Mouse (Mus musculus): Measurements from ENCODE around the gene Tns1. TPM values are rescaled to one million over a fixed set of nuclear protein-coding genes. Genes with fewer than 3 reads are reported as not detected.

Gene Tns1
- polyA plus RNA-seq, 1 experiment from 2014 or later, result 16.5 TPM

GRCm38 (mm10) chr1:74098004-74099000 is 25.9 kb downstream of the Tns1 start:
- Histone ChIP-seq H3K4me3 (peak overlapping the region; percentile 42), H3K27ac (peak overlapping the region; percentile 39; the same call in 1 of the 2 replicates), H3K9me3 (no peaks in the 10 kb centered on the region), H3K9ac (peak overlapping the region; percentile 62), H3K36me3 (no peaks in the 10 kb centered on the region), H3K4me2 (replicated peaks) (peak overlapping the region; percentile 75), H3K27me3 (replicated peaks) (peaks cover 21% of the 10 kb centered on the region), H3K4me1 (peaks cover 51% of the 10 kb centered on the region)
- under 1% methylated on average over 56 of the region's 58 CpGs for WGBS
- peak; percentile 64 for ATAC-seq (ENCODE audit: low FRiP score, low read depth)

GRCm38 (mm10) chr1:74095728-74096127 is 28.5 kb downstream of the Tns1 start:
- Histone ChIP-seq H3K9ac (no peak overlapping the region), H3K4me3 (no peak overlapping the region), H3K4me1 (peaks cover 52% of the 10 kb centered on the region), H3K27ac (no peak overlapping the region), H3K9me3 (no peaks in the 10 kb centered on the region), H3K36me3 (no peaks in the 10 kb centered on the region), H3K27me3 (replicated peaks) (peaks cover 21% of the 10 kb centered on the region), H3K4me2 (replicated peaks) (no peak overlapping the region)
- ATAC-seq (ENCODE audit: low FRiP score, low read depth), result no peak
- 56% methylated on average over 3 of the region's 3 CpGs for WGBS

GRCm38 (mm10) chr1:74095296-74095695 is 29.0 kb downstream of the Tns1 start:
- Histone ChIP-seq H3K9ac (no peak overlapping the region), H3K27ac (no peak overlapping the region), H3K36me3 (no peaks in the 10 kb centered on the region), H3K4me2 (replicated peaks) (no peak overlapping the region), H3K4me3 (no peak overlapping the region), H3K27me3 (replicated peaks) (peaks cover 21% of the 10 kb centered on the region), H3K9me3 (no peaks in the 10 kb centered on the region), H3K4me1 (peaks cover 53% of the 10 kb centered on the region)
- 61% methylated on average over 6 of the region's 6 CpGs for whole genome bisulfite sequencing
- ATAC-seq (ENCODE audit: low FRiP score, low read depth), result no peak

GRCm38 (mm10) chr1:74094497-74095270 is 29.6 kb downstream of the Tns1 start:
- no peak overlapping the region for H3K4me3 ChIP-seq
- no peak overlapping the region for H3K27ac ChIP-seq
- WGBS, result 56% methylated on average over 7 of the region's 7 CpGs
- no peak overlapping the region for H3K4me2 ChIP-seq (replicated peaks)
- H3K27me3 ChIP-seq (replicated peaks), result peaks cover 16% of the 10 kb centered on the region
- H3K4me1 ChIP-seq, result peaks cover 55% of the 10 kb centered on the region
- H3K9ac ChIP-seq, result no peak overlapping the region
- H3K36me3 ChIP-seq, result no peaks in the 10 kb centered on the region
- ATAC-seq (ENCODE audit: low FRiP score, low read depth), result no peak
- no peaks in the 10 kb centered on the region for H3K9me3 ChIP-seq

GRCm38 (mm10) chr1:74093447-74093846 is 30.8 kb downstream of the Tns1 start:
- 83% methylated on average over 5 of the region's 5 CpGs for WGBS
- no peaks in the 10 kb centered on the region for H3K9me3 ChIP-seq
- H3K4me3 ChIP-seq, result no peak overlapping the region
- H3K27me3 ChIP-seq (replicated peaks), result peaks cover 8% of the 10 kb centered on the region; the same call in 1 of the 2 replicates
- H3K27ac ChIP-seq, result no peak overlapping the region
- ATAC-seq (ENCODE audit: low FRiP score, low read depth), result no peak
- H3K9ac ChIP-seq, result no peak overlapping the region
- peaks cover 48% of the 10 kb centered on the region for H3K4me1 ChIP-seq
- H3K4me2 ChIP-seq (replicated peaks), result no peak overlapping the region
- no peaks in the 10 kb centered on the region for H3K36me3 ChIP-seq

GRCm38 (mm10) chr1:74092242-74092641 is 32.0 kb downstream of the Tns1 start:
- no peak overlapping the region for H3K27ac ChIP-seq
- H3K9me3 ChIP-seq, result no peaks in the 10 kb centered on the region
- H3K27me3 ChIP-seq (replicated peaks), result peaks cover 5% of the 10 kb centered on the region; the same call in 1 of the 2 replicates
- no peak overlapping the region for H3K9ac ChIP-seq
- H3K4me2 ChIP-seq (replicated peaks), result no peak overlapping the region
- no peak for ATAC-seq (ENCODE audit: low FRiP score, low read depth)
- no peaks in the 10 kb centered on the region for H3K36me3 ChIP-seq
- H3K4me1 ChIP-seq, result peaks cover 39% of the 10 kb centered on the region
- H3K4me3 ChIP-seq, result no peak overlapping the region
- WGBS, result 50% methylated on average over 10 of the region's 10 CpGs

GRCm38 (mm10) chr1:74091611-74092224 is 32.5 kb downstream of the Tns1 start:
- Histone ChIP-seq H3K36me3 (no peaks in the 10 kb centered on the region), H3K9me3 (no peaks in the 10 kb centered on the region), H3K4me2 (replicated peaks) (peak overlapping the region; percentile 48), H3K4me3 (no peak overlapping the region), H3K9ac (0 out of 2 replicates have a peak overlapping the region, but pooled peaks have one; percentile 13), H3K4me1 (peaks cover 35% of the 10 kb centered on the region), H3K27ac (no peak overlapping the region), H3K27me3 (replicated peaks) (peaks cover 3% of the 10 kb centered on the region; the same call in 1 of the 2 replicates)
- 42% methylated on average over 6 of the region's 6 CpGs for WGBS
- no peak for ATAC-seq (ENCODE audit: low FRiP score, low read depth)

GRCm38 (mm10) chr1:74091138-74091537 is 33.1 kb downstream of the Tns1 start:
- Histone ChIP-seq H3K27me3 (replicated peaks) (no peaks in the 10 kb centered on the region), H3K4me3 (peak overlapping the region; percentile 19; the same call in 1 of the 2 replicates), H3K9ac (0 out of 2 replicates have a peak overlapping the region, but pooled peaks have one; percentile 13), H3K4me2 (replicated peaks) (peak overlapping the region; percentile 48), H3K9me3 (no peaks in the 10 kb centered on the region), H3K27ac (peak overlapping the region; percentile 26; the same call in 1 of the 2 replicates), H3K36me3 (no peaks in the 10 kb centered on the region), H3K4me1 (peaks cover 32% of the 10 kb centered on the region)
- WGBS, result 33% methylated on average over 5 of the region's 7 CpGs
- ATAC-seq (ENCODE audit: low FRiP score, low read depth), result no peak

GRCm38 (mm10) chr1:74090329-74090728 is 33.9 kb downstream of the Tns1 start:
- Histone ChIP-seq H3K36me3 (no peaks in the 10 kb centered on the region), H3K4me1 (peaks cover 32% of the 10 kb centered on the region), H3K9ac (0 out of 2 replicates have a peak overlapping the region, but pooled peaks have one; percentile 17), H3K4me3 (peak overlapping the region; percentile 19), H3K27me3 (replicated peaks) (no peaks in the 10 kb centered on the region), H3K27ac (no peak overlapping the region), H3K4me2 (replicated peaks) (peak overlapping the region; percentile 48), H3K9me3 (no peaks in the 10 kb centered on the region)
- WGBS, result 59% methylated on average over 7 of the region's 7 CpGs
- no peak for ATAC-seq (ENCODE audit: low FRiP score, low read depth)

- no peak overlapping the region for H3K9ac ChIP-seq
- ATAC-seq (ENCODE audit: low FRiP score, low read depth), result no peak
- WGBS, result 70% methylated on average over 1 of the region's 1 CpGs
- no peak overlapping the region for H3K4me2 ChIP-seq (replicated peaks)
- no peaks in the 10 kb centered on the region for H3K9me3 ChIP-seq
- no peaks in the 10 kb centered on the region for H3K36me3 ChIP-seq
- H3K27me3 ChIP-seq (replicated peaks), result no peaks in the 10 kb centered on the region
- H3K4me1 ChIP-seq, result peaks cover 29% of the 10 kb centered on the region
- no peak overlapping the region for H3K4me3 ChIP-seq
- H3K27ac ChIP-seq, result no peak overlapping the region
Observed at GRCm38 (mm10) chr1:74088569-74088968, 35.7 kb downstream of the Tns1 start.

GRCm38 (mm10) chr1:74085566-74085965 is 38.7 kb downstream of the Tns1 start:
- no peak for ATAC-seq (ENCODE audit: low FRiP score, low read depth)
- H3K9me3 ChIP-seq, result no peaks in the 10 kb centered on the region
- no peaks in the 10 kb centered on the region for H3K27me3 ChIP-seq (replicated peaks)
- no peak overlapping the region for H3K27ac ChIP-seq
- H3K4me2 ChIP-seq (replicated peaks), result no peak overlapping the region
- H3K4me3 ChIP-seq, result no peak overlapping the region
- H3K9ac ChIP-seq, result no peak overlapping the region
- WGBS, result 85% methylated on average over 7 of the region's 7 CpGs
- H3K4me1 ChIP-seq, result peaks cover 22% of the 10 kb centered on the region
- H3K36me3 ChIP-seq, result no peaks in the 10 kb centered on the region

All from neural tube, embryonic 12.5 days (tissue).